Mouse (Mus musculus) left cerebral cortex, postnatal 10 days (tissue): ENCODE results near the gene Lcp1. TPM values are rescaled to one million over a fixed set of nuclear protein-coding genes. Genes with fewer than 3 reads are reported as not detected.
"Not testable (repeated sequence)": the region's sequence is repeated elsewhere in the genome, so short reads cannot be mapped to it uniquely, and the experiment has no call there.

Source experiments
- DNase-seq, 2 experiments: peaks; one replicate each; pipeline ENCODE4 v3.0.0; 2021 to 2022; ENCODE audit warnings: low spot score in 2 of 2, mixed read lengths in 1 of 2; ENCODE audit errors: extremely low spot score in 1 of 2
- intact Hi-C: fragments of 180-260 bp; cut with DNase I; formaldehyde crosslinking; loops from one replicate; pipeline ENCODE4 v1.15.1; 2025
- total RNA-seq, 2 experiments: library from RNA; stranded (reverse); gene quantifications; 2 replicates each; pipeline ENCODE4 v1.2.3; 2021

The Lcp1 gene
- 1 to 10 TPM; 8.0 to 8.1 TPM for total RNA-seq

GRCm38 (mm10) chr14:75130501-75131318 is at the start of gene Lcp1, which contains the start of gene Lrrc63:
Gene Lcp1, plus strand, starts transcription at chr14:75131101.
Gene Lrrc63, minus strand, starts transcription at chr14:75130881.
- intact Hi-C loops = loop anchor here (5.0 kb wide), 1 partner anchor 63 kb away; no protein-coding TSS in a partner anchor
- peak; percentile 14 to 80 for DNase-seq

GRCm38 (mm10) chr14:75102956-75103355 is 27.9 kb upstream of the Lcp1 start:
- intact Hi-C loops = no loop called here
- DNase-seq = no peak

- intact Hi-C loops = no loop called here
- no peak for DNase-seq
These were observed 9.2 kb upstream of the Lcp1 start for GRCm38 (mm10) chr14:75121658-75122057.

- intact Hi-C loops = loop anchor here (5.0 kb wide), 1 partner anchor 64 kb away; no protein-coding TSS in a partner anchor
- no peak for DNase-seq
These were observed 529 bp downstream of the Lcp1 start for GRCm38 (mm10) chr14:75131324-75131935.

- intact Hi-C loops = no loop called here
These were observed 5.4 kb downstream of the Lcp1 start for GRCm38 (mm10) chr14:75136119-75136966.

GRCm38 (mm10) chr14:75138503-75138902 is 7.6 kb downstream of the Lcp1 start:
- no peak for DNase-seq
- intact Hi-C loops = no loop called here

More at GRCm38 (mm10) chr14:75136119-75136966, 5.4 kb downstream of the Lcp1 start:
- no peak for DNase-seq

- intact Hi-C loops = no loop called here
- DNase-seq = no peak
These were observed 8.3 kb downstream of the Lcp1 start for GRCm38 (mm10) chr14:75139225-75139624.

GRCm38 (mm10) chr14:75147706-75148105 is 16.8 kb downstream of the Lcp1 start:
- DNase-seq, intact Hi-C loops: not testable (repeated sequence)

- peak; percentile 23 to 67 for DNase-seq
- intact Hi-C loops = no loop called here
These were observed 17.3 kb downstream of the Lcp1 start for GRCm38 (mm10) chr14:75148229-75148628.

- intact Hi-C loops = no loop called here
- DNase-seq = no peak
These were observed 19.8 kb downstream of the Lcp1 start for GRCm38 (mm10) chr14:75150653-75151052.

- DNase-seq = no peak
- intact Hi-C loops = no loop called here
These were observed 20.2 kb downstream of the Lcp1 start for GRCm38 (mm10) chr14:75151146-75151545.

GRCm38 (mm10) chr14:75154481-75154880 is 23.6 kb downstream of the Lcp1 start:
- intact Hi-C loops = no loop called here
- DNase-seq = no peak

GRCm38 (mm10) chr14:75159375-75159774 is 28.5 kb downstream of the Lcp1 start:
- intact Hi-C loops = no loop called here

GRCm38 (mm10) chr14:75163866-75164265 is 33.0 kb downstream of the Lcp1 start:
- intact Hi-C loops = no loop called here
- DNase-seq = no peak

More at GRCm38 (mm10) chr14:75159375-75159774, 28.5 kb downstream of the Lcp1 start:
- DNase-seq = no peak

GRCm38 (mm10) chr14:75164345-75164744 is 33.4 kb downstream of the Lcp1 start:
- DNase-seq = no peak

GRCm38 (mm10) chr14:75165574-75166131 is 34.8 kb downstream of the Lcp1 start:
- intact Hi-C loops = no loop called here
- no peak for DNase-seq

More at GRCm38 (mm10) chr14:75164345-75164744, 33.4 kb downstream of the Lcp1 start:
- intact Hi-C loops = no loop called here

GRCm38 (mm10) chr14:75168501-75168900 is 37.6 kb downstream of the Lcp1 start:
- no peak for DNase-seq
- intact Hi-C loops = no loop called here

GRCm38 (mm10) chr14:75170546-75170945 is 39.6 kb downstream of the Lcp1 start:
- DNase-seq = no peak
- intact Hi-C loops = no loop called here

- intact Hi-C loops = no loop called here
These were observed 43.4 kb downstream of the Lcp1 start for GRCm38 (mm10) chr14:75174296-75174695.

More at GRCm38 (mm10) chr14:75174296-75174695, 43.4 kb downstream of the Lcp1 start:
- no peak for DNase-seq
